In genomic region chr2:84858551-84858950, GRCm38 (mm10) we compare ENCODE assay signal across 34 mouse cellular contexts. TPM values are rescaled to one million over a fixed set of nuclear protein-coding genes. Genes with fewer than 3 reads are reported as not detected.
"Had no signal": no experiment of that assay in that cellular context is flagged by ENCODE, and none has a peak within 500 bp of the region (broad histone marks: within the 10 kb centered on the region; RNA-seq: fewer than 3 reads in every experiment).

No protein-coding gene starts in this region.

- H3K27me3 ChIP-seq: heart, embryonic 12.5 days; hindbrain, embryonic 13.5 days; hindbrain, embryonic 15.5 days; kidney, embryonic 15.5 days; limb, embryonic 12.5 days; liver, embryonic 13.5 days; liver, embryonic 15.5 days had no signal

- ATAC-seq: hindbrain, postnatal 0 days; intestine, embryonic 16.5 days; liver, postnatal 0 days had no signal

- DNase-seq: gastrocnemius, postnatal 14 days; gastrocnemius, postnatal 36 days; heart, adult 18-20 months; heart, postnatal 10 days; kidney, adult 11 months; kidney, adult 2 months; kidney, adult 9 months; kidney, postnatal 14 days; kidney, postnatal 36 days; layer of hippocampus, adult 9-11 months; layer of hippocampus, postnatal 36 days; liver; liver, embryonic 13.5 days; liver, postnatal 0 days; lung, adult 2 months had no signal

RNA-seq across cellular contexts. Expression of gene Rtn4rl2, which starts 28.0 kb away (rescaled TPM):
- total RNA-seq: hematopoietic stem cell, adult 5-6 weeks had no signal
- polyA plus RNA-seq: liver, embryonic 13.5 days had no signal

RNA-seq across cellular contexts. Expression of gene Smtnl1, which starts 36.1 kb away (rescaled TPM):
- total RNA-seq: heart, adult 18-20 months; heart, postnatal 25 days; hindbrain, postnatal 0 days; layer of hippocampus, adult 18-20 months; layer of hippocampus, adult 8-10 months; layer of hippocampus, postnatal 14 days; layer of hippocampus, postnatal 36 days; left cerebral cortex, postnatal 14 days; left cerebral cortex, postnatal 36 days had no signal
- polyA plus RNA-seq: gonadal fat pad, adult 2 months; hindbrain, embryonic 11.5 days; hindbrain, embryonic 13.5 days; hindbrain, embryonic 15.5 days; hindbrain, postnatal 0 days; intestine, embryonic 14.5 days; large intestine, adult 2 months had no signal
